Mouse (Mus musculus) testis, postnatal 10 days (tissue): ENCODE data around the gene Kctd21.
A peak's percentile ranks its signal among the peaks of the same experiment; 100 is the strongest.

Experiments
- DNase-seq: peaks from one replicate; pipeline ENCODE4 v3.0.0; 2021; ENCODE audit warnings: low spot score

Kctd21 gene

DNA sequence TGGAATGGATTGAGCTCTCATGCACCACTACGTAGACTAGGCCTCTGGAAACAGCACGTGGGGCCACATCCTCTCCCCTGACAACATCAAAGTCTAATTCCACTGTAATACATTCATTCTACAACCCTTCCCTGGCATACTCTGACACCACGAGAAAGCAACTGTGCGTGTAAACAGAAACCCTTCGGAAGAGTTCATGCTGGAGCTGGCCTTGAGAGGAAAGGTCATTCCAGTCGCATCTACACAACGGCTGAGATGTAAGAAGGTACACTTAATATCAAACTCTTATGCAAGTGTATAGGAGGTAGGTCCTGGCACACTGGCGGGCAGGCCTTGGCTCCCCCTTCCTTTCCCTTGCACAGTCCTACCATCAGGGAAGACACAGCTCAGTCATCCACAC, 7.8 kb upstream of the Kctd21 start:
- no peak for DNase-seq

DNA sequence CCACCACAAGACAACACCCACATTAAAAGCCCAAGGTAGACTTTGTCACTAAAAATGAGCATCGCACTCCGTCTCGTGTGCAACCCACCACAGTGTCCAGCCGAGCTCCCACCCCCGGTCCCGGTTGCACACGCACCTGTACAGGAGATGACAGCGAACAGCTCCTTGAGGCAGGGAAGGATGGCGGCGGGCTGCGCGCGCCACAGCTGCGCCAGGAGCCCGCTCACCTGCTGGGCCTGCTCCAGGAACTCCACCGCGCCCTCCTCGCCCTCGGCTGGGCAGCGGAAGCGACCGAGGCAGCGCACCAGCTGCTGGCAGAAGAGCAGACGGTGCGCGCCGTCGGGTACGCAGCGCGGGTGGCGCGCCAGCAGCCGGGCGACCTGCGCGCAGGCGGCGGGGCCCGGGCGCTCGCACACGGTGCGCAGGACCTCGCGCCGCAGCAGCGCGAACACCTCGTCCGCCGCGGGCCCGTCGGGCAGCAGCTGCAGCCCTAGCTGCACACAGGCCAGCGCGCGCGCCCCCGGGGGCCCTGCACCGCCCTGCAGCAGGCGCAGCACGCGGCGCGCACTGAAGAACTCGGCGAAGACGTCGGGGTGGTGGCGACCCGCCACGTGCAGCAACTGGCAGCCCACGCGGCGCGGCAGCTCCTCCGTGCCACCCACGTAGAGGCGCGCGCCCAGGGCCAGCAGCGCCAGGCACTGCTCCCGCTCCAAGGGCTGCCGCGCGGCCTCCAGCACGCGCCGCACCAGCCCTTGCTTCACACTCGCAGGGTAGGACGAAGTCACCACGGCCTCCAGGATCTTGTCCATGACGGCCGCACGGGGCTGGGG, 6.8 kb upstream of the Kctd21 start:
- DNase-seq, result peak; percentile 65

DNA sequence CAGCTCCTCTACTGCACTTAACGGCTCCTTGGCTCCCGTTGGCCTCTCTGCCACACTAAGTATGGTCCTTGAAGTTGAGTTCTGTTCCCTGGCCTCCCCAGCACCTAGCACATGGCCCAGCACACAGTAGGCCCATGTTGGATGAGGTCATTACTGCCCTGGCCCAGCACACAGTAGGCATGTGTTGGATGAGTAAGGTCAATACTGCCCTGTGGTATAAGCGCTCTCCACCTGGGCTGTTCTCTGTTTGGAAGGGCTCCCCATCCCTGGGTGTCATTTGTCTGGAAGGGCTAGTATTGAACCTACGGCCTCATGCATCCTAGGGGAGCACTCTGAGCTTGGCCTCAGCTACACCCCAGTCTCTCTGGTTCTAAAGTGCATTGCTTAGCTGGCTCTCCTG, 4.8 kb upstream of the Kctd21 start:
- no peak for DNase-seq

DNA sequence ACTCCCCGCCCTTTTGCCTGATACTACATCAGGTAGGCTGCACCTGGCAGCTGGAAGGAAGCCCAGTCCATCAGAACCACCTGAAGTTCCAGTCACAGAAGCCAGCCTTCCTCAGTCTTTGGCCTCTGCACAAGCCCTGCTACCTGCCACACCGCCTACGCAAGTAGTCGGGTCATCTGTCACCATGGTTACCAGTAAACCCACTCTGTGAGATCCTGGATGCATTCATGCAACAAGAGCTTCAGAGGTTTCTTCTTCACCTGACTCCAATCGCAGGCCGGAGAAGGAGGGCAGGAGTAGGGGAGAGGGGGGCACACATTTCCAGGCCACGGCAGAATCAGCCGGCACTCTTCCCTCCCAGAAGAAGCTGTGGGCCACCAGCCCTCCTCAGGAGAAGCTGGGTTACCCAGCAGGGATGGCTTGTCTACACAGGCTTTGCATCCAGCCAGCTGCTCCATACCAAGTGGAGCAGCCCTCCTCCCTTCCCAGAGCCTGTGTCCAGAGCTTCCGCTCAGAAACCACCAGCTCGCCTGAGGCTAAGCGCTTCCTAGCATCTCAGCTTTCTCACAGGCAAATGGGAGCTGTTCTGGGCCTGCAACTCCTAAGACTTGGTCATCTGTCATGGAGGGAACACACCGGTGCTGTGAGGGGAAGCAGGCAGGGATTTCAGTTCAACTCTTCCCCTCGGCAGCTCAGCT, 3.1 kb upstream of the Kctd21 start:
- DNase-seq, result no peak

DNA sequence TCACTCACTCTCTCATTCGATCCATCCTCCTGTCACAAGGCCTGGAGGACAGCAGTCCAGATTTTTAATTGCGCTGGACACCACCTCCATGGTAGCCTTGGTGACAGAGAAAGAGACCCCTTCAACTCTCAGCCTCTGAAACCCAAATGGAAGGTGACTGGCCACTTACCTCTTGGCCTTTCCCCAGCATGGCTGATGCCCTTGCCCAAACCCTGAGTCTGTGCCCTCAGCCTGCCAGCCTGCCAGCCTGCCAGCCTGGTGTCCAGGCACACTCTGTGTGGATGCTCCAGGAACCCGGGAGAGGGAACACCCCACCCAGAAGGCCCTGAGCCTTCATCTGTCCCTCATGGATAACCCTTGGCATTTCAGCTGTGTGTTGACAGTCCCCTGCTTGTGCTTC, 2.5 kb upstream of the Kctd21 start:
- DNase-seq, result no peak

DNA sequence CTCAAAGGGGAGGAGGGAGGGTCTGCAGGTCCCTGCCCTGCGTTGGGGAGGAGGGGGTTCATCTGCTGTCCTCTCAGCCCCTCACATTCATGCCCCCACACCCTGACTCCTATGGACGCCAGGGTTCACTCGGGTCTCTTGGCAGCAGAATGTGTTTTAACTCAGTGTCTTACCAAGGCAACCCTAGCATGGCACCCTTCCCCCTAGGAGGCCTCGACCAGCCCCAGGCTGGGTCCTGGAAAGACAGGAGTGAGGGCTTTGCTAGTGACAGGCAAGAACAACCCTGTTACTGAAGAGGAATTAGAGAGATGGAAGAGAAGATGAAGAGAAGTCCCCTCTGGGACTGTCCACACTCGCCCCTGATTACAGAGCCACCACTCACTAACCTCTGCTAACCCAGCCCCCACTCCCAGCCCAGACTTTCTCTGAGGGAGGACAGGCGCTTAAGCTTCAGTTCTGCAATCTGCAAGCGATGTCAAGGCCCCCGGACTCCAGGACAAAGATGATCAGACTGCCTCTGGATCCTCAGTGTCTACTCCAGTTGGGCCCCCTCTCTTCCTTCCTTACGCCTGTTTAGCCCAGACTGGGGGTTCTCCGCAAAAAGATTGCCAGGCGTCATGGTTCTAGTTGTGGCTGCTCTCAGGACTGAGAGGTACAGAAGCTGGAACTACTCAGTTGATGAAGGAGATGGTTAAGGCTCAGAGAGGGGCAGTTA, 1.0 kb upstream of the Kctd21 start:
- DNase-seq, result no peak

DNA sequence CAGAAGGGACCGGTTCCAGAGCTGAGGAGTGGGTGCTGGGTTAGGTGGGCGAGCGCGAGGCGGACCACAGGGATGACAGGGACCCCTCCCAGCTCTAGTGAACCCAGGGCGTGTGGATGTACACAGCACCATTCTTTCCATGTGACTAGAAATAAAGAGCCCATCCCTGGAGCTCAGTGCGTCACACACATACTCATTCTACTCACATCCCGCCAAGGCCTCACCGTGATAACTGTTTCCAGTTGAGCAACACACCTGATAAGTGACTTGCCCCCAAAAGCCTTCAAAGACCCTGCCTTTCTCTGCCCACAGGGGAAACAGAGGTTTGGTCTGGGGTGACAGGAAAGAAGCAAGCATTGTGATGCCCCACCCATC, 527 bp downstream of the Kctd21 start:
- DNase-seq, result no peak

DNA sequence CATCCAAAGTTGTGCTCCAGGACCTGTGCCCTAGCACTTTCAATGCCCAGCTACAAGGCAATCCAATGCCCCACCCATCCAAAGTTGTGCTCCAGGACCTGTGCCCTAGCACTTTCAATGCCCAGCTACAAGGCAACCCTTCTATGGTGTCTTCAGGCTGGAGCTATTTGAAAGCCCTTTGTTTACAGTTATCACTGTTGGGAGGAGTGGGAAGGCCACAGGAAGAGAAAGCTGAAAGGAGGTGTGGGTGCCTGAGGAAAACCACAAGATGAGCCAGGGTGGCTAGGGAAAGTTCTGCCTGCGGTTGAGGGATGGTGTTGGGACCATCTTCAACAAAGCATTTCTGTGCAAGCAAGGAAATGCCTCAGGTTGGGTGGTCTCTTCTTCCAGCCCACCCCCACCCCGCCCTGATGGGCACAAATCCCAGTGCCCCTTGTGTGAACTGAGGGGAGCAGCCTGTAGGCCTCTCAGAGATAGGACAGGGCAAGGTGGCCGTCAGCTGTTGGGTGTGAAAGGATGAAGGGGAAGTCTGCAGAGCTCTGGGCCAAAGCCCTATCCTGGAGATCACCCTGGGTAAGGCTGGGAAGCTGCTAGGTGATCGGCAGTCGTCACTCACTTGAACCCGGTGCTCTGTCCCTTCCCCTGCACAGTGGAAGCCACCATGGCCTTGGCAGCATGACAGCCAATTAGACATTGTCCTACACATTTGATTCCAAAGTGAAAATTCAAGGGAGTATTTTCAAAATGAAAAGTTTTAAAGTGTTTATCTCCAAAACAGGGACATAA, 1.2 kb downstream of the Kctd21 start:
- DNase-seq, result no peak

DNA sequence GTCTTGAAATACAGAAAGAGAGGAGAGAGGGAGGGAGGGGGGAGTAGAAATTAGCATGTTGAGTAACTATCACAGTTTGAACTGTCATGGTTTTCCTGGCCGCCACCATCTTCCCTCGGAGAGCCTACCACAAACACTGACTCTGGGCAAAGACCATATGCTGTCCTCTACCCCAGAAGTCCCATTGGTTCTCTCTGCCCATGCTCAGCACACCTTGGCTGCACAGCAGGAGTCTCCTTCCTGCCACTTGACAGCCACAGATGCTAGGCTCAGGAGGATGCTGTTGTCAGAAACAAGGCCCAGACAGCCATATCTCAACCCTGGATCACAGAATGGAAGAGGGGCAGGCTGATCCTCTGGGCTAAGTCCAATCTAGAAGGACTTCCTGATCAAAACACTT, 2.3 kb downstream of the Kctd21 start:
- no peak for DNase-seq

DNA sequence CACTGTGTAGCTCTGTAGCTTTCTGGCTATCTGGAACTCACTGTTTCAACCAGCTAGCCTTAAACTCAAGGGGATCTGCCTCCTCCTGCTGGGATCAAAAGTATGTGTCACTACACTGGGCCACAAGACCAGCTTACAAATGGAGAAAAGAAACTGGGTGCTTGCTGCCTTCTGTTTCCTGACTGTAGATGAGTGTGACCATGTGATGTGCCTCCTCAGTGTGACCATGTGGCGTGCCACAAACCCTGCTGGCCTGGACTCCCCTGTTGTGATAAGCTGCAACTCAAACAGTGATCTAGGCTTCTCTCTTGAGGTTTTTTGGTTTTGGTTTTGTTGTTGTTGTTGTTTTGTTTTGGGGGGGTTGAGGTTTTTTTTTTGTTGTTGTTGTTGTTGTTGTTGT, 4.6 kb downstream of the Kctd21 start:
- DNase-seq, result no peak

DNA sequence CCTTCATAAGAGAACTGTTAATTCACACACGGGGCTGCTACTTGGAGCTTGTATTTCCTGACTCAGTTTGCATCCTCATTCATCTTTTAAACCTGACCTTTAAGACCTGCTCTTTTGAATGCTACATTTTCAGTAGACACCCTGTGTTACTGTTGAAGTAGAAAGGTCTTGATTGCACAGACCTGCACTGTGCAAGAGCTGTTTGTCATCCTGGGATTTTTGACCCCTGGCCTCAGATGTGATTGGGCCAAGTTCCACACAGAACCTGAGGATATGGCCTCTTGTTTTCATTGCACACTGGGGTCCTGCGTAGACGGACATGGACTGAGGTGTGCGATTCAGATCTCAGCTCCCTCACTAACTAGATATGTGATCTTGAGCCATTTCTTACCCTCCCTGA, 6.5 kb downstream of the Kctd21 start:
- DNase-seq, result no peak

DNA sequence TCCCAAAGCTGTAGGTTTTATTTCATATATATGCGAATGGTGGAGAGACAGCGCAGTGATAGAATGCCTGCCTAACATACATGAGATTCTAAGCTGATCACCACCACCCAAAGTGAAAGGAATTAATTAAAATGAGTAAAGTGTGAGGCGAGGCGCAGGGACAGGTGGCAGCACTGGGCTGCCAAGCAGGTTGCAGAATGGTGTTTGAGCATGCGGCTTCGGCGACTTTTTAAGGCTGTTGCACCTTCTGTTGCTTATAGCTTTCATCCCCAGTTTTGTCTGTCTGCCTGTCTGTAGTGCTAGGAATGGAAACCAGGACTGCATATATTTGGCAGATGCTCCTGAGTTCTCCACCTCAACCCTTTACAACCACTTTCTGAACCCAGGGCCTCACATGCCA, 7.5 kb downstream of the Kctd21 start:
- no peak for DNase-seq

DNA sequence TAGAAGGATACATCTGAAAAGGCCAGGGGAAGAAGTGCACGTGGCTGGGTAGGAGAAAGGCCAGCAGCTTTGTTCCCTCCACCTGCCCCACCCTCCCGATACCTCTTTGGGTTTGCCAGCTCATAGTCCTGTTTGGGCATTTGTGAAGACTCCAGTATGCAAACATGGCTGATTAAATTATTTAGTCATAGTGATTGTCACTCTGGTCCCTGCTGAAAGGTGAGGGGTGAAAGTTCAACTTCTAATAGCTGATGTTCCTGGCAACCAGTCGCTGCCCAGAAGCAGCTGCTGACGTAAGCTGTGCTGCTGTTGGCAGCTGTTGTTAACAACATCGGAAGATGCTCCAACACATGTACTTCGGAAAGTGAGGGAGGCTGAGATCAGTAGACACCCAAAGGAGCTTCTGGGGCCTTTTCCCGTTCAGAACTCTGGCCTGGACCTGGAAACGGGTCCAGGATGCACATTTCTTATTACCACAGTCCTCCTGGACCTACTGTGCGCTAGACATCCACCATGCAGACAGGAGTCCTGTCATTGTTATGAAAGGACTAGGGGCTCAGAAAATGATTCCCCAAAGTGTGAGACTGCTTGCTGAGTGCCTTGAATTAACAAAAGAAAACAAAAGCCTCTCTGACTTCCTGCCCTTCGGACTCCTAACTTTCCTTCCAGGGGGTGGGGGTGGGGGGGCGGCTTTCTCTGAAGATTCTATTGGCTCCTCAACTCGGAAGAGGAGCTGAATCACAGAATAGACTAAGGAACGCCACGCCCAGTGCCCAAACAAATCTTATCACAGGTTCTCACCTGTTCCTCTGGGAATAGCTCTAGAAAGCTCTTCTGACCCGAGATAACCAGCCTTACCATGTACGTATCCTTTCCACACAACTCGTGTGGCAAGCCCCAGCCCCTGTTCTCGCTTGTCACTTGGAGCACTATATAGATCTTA, 9.1 kb downstream of the Kctd21 start:
- DNase-seq, result no peak

DNA sequence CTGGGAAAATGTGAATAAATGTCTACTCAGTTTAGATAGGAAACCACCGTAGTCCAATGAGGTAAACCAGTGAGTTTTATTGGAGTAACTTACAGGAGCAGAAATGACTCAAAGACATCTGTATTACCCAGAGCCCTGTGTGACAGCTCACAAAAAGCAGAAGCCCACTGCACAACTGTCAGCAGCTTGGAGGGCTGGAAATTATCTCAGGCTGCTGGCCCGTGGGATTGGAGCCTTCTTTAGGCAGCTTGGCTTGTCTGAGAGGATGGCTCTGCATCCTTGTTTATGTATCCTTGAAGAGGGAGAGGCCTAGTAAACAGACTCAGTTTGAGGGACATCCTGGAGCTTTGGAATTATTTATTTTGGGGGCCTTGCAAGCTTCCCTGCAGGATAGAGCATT, 10.8 kb downstream of the Kctd21 start:
- no peak for DNase-seq

DNA sequence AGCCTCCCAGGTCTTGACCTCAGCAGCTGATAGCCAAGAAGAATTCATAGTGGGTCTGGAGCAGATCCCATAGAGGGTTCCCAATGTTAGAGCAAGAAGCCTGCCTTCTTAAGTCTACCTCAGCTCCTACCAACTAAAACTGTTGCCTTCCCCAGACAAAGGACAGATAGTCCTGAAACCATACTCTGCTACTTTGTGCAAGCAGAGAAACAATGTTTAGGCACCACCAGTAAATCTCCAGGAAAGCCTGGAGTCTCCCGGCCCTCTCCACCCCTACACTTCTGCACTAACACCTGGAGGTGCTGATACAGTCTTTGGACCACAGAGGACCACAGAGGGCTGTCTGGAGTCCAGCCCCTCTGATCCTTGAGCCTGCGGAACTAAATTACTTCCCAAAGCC, 12.5 kb downstream of the Kctd21 start:
- no peak for DNase-seq

DNA sequence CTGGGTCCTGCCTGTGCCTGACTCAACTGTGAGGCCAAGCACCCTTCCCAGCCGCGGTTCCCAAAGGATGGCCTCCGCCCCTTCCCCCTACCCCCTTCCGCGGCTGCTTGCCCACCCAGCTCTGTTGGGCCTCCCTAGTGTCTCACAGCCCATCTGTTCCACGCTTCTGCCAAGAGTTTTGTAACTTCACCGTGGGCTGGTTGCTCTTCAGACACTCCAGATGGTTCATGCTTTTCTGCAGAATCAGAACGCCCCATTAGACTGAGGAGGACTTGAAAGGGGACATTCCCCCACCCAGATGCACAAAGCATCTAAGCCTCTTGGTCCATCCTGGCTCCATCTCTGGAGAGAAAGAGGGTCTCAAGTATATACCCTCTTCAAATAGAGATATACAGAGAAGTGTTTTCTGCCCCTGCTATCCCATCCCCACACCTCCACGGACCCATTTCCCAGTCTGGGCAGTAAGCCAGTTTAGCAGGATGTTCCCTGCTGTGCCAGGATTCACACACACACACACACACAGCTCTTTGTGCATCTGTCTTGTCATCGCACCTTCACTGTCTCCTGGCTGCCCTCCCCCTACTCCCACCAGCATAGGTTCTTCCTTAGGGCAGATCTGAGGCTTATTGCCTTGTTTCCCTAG, 13.2 kb downstream of the Kctd21 start:
- no peak for DNase-seq

DNA sequence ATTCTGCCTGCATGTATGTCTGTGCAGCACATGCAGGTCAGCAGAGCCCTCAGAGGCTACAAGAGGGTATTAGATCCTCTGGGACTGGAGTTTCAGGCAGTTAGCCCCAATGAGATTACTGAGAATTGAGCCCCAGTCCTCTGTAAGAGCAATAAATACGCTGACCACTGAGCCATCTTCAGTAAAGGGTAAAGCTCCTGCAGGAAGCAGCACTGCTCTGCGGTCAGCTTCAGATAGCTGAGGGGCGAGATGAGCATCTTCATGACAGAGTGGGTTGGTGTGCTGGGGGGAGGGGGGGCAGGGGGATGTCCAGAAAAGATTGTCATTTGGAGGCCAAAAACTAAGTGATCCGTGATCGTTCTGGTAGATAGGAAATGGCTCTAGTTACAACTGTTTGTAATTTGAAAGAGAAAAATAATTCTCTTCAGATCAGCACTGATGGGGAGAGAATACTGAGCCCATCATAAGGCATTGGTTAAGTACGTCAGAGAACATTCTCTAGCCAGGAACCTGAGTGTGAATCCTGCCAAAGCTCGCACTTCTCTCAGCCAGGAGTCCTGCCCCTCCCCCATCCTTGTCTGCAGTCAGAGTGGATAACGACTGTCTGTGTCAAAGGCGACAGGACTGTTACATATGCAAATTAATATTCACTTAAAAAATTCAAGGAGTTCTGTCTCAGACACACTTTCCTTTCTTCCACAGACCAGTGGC, 14.1 kb downstream of the Kctd21 start:
- DNase-seq, result no peak

DNA sequence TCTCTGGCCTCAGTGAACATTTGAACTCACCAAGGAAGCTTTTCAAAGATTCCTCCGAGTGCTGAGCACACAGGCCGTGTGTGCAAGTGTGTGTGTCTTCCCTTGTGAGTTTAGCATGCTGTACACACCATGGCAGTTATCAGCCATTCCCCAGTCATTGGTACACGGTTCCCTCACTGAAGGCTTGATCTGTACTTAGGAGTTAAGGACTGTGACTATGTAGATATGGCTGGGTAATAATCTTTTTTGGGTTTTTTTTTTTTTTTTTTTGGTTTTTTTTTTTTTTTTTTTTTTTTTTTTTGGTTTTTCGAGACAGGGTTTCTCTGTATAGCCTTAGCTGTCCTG, 14.7 kb downstream of the Kctd21 start:
- DNase-seq, result no peak

DNA sequence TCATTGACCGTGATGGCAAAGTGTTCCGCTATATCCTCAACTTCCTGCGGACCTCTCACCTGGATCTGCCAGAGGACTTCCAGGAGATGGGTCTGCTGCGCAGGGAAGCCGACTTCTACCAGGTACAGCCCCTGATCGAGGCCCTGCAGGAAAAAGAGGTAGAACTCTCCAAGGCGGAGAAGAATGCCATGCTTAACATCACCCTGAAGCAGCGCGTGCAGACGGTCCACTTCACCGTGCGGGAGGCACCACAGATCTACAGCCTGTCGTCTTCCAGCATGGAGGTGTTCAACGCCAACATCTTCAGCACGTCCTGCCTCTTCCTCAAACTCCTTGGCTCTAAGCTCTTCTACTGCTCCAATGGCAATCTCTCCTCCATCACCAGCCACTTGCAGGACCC, 15.3 kb downstream of the Kctd21 start:
- no peak for DNase-seq

DNA sequence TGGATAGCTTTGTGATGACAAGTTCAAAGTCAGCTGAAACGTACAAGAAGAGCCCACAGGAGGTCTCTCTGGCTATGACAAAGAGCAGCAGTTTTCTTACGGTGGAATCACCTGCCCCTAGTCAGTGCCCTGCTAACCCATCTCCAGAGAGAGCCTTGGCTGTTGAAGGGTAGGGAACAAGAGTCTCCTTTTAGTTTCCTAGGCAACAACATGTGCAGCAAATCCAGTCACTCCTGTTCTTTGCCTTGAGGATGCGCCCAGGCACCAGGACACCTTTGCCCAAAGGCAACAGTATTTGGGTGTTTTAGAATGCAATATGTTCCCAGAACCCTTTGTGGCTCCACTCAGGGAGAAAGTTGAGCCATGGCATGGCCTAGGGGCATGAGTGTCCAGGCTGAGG, 16.2 kb downstream of the Kctd21 start:
- DNase-seq, result no peak
